Mouse (Mus musculus): Measurements from ENCODE around the gene Fndc3b. TPM values are rescaled to one million over a fixed set of nuclear protein-coding genes. Genes with fewer than 3 reads are reported as not detected.

Fndc3b gene
- total and polyA plus RNA-seq, 3 experiments, result 0.03 to 0.05 (median 0.04) TPM

DNA sequence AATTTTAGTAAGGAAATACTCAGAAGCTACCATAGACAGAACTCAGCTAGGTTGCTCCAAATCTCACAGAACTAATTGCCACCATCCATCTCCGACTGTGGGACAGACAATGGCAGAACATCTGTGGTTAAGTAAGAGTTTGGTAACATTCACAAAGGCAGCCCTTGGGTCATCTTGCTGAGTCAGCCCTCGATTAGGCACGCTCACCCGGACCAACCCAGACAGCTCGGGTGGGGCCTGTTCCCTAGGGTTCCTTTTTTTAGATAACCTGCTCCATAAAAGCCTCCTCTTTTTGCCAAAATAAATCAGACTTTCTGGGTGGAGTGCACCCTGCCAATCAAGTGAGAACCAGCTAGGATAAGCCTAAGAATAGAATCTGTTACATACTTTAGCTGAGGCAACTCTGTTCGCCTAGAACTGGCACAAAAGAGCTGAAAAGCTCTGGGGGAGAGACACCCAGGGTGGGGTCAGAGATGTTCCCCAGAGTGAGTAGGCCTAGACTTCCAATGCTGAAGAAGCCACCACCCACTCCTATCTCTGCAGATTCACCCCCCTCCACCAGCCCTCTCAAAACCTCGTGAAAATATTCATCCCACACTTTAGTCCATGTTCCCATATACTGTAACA lies 54.2 kb downstream of the Fndc3b start:
- no peak overlapping the region for H3K4me3 ChIP-seq (replicated peaks in 1 of 3; ENCODE audit: low read depth in 2 of 3, low read length in 2 of 3, poor library complexity in 1 of 3)
- dilution Hi-C loops (cut with MboI; ENCODE audit: extremely low pct_ligation_motif_present, extremely low pct_unique_long_range_greater_than_20kb, low sequenced_read_pairs), result no loop called here
- no peaks in the 10 kb centered on the region for H3K79me2 ChIP-seq (replicated peaks; ENCODE audit: control insufficient read depth, extremely low read depth, insufficient read depth, poor library complexity, severe bottlenecking)
- TF ChIP-seq UBTF (IDR thresholded peaks at IDR 0.05; ENCODE audit: low read depth, low read length) (no peak), USF2 (conservative IDR thresholded peaks at IDR 0.05; ENCODE audit: low read depth, low read length) (no peak)
- no peaks in the 10 kb centered on the region for H3K4me1 ChIP-seq (ENCODE audit: control insufficient read depth in 1 of 2, insufficient read depth in 2 of 2)
- no peak for DNase-seq (ENCODE audit: extremely low read depth)
- H3K9me3 ChIP-seq (replicated peaks; ENCODE audit: low read length), result no peaks in the 10 kb centered on the region
- H3K4me2 ChIP-seq (ENCODE audit: insufficient read depth, low read depth, poor library complexity, severe bottlenecking), result no peak overlapping the region
- no peaks in the 10 kb centered on the region for H3K36me3 ChIP-seq (replicated peaks in 1 of 2; ENCODE audit: control insufficient read depth in 1 of 2, insufficient read depth in 1 of 2, low read length in 1 of 2)
- H3K27me3 ChIP-seq (replicated peaks), result no peaks in the 10 kb centered on the region
- no peak overlapping the region for H3K9ac ChIP-seq (ENCODE audit: insufficient read depth, low read depth)
- no peak overlapping the region for H3K27ac ChIP-seq (ENCODE audit: insufficient read depth, low read depth)
- in situ Hi-C loops (cut with MboI; ENCODE audit: low pct_ligation_motif_present, low pct_unique_long_range_greater_than_20kb, low sequenced_read_pairs), result no loop called here

DNA sequence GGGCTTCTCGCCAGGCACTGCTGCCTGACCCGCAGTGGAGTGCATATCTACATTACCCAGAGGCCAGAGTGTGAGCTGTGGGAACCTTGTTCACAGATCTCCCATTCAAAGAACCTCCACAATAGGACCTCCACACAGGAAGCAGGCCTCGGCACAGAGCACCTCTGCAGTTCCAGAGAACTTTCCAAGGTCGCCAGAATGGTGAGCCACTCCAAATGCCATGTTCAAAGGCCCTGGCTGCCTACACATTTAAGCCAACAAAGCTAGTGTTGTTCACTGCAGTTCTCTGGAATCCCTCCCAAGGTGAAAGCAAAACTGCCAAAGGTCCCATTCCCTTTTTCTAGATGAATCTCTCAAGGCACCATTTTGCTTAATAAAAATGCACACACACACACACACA lies 55.4 kb downstream of the Fndc3b start:
- no peak for TF ChIP-seq CHD2 (IDR thresholded peaks at IDR 0.05; ENCODE audit: low read length)
- no peak for TF ChIP-seq ZNF384 (IDR thresholded peaks at IDR 0.05; ENCODE audit: low read depth, low read length)
- TF ChIP-seq ETS1 (conservative IDR thresholded peaks at IDR 0.05; ENCODE audit: low read depth, low read length), result no peak
- TF ChIP-seq MXI1 (IDR thresholded peaks at IDR 0.05; ENCODE audit: low read depth, low read length), result no peak
- Histone ChIP-seq H3K4me1 (ENCODE audit: control insufficient read depth in 1 of 2, insufficient read depth in 2 of 2) (no peaks in the 10 kb centered on the region), H3K9ac (ENCODE audit: insufficient read depth, low read depth) (no peak overlapping the region), H3K79me2 (replicated peaks; ENCODE audit: control insufficient read depth, extremely low read depth, insufficient read depth, poor library complexity, severe bottlenecking) (no peaks in the 10 kb centered on the region), H3K4me2 (ENCODE audit: insufficient read depth, low read depth, poor library complexity, severe bottlenecking) (no peak overlapping the region), H3K27ac (ENCODE audit: insufficient read depth, low read depth) (no peak overlapping the region), H3K4me3 (replicated peaks in 1 of 3; ENCODE audit: low read depth in 2 of 3, low read length in 2 of 3, poor library complexity in 1 of 3) (no peak overlapping the region), H3K36me3 (replicated peaks in 1 of 2; ENCODE audit: control insufficient read depth in 1 of 2, insufficient read depth in 1 of 2, low read length in 1 of 2) (no peaks in the 10 kb centered on the region), H3K9me3 (replicated peaks; ENCODE audit: low read length) (no peaks in the 10 kb centered on the region), H3K27me3 (replicated peaks) (no peaks in the 10 kb centered on the region)
- dilution Hi-C loops (cut with MboI; ENCODE audit: extremely low pct_ligation_motif_present, extremely low pct_unique_long_range_greater_than_20kb, low sequenced_read_pairs) (no loop called here), in situ Hi-C loops (cut with MboI; ENCODE audit: low pct_ligation_motif_present, low pct_unique_long_range_greater_than_20kb, low sequenced_read_pairs) (no loop called here)
- no peak for DNase-seq (ENCODE audit: extremely low read depth)

DNA sequence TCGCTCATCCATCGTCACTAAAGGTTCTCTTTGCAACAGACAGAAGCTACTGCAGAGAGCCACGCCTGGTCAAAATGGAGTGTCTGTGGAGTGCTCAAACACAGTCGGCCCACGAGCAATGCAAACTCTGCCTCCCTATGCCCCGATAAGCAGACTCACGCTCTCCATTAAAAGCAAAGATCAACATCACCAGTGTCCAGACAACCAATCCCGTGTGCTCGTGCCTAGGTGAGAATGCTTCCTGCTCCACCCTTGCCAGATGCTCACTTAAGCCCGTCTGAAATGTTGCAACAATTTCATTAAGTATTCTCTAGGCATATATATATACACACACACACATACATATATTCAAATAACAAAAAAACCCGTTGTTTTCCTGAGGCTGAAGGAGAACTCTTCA lies 56.1 kb downstream of the Fndc3b start:
- dilution Hi-C loops (cut with MboI; ENCODE audit: extremely low pct_ligation_motif_present, extremely low pct_unique_long_range_greater_than_20kb, low sequenced_read_pairs) (no loop called here), in situ Hi-C loops (cut with MboI; ENCODE audit: low pct_ligation_motif_present, low pct_unique_long_range_greater_than_20kb, low sequenced_read_pairs) (no loop called here)
- Histone ChIP-seq H3K27me3 (replicated peaks) (no peaks in the 10 kb centered on the region), H3K4me3 (replicated peaks in 1 of 3; ENCODE audit: low read depth in 2 of 3, low read length in 2 of 3, poor library complexity in 1 of 3) (no peak overlapping the region), H3K4me1 (ENCODE audit: control insufficient read depth in 1 of 2, insufficient read depth in 2 of 2) (no peaks in the 10 kb centered on the region), H3K9ac (ENCODE audit: insufficient read depth, low read depth) (no peak overlapping the region), H3K27ac (ENCODE audit: insufficient read depth, low read depth) (no peak overlapping the region), H3K9me3 (replicated peaks; ENCODE audit: low read length) (no peaks in the 10 kb centered on the region), H3K79me2 (replicated peaks; ENCODE audit: control insufficient read depth, extremely low read depth, insufficient read depth, poor library complexity, severe bottlenecking) (no peaks in the 10 kb centered on the region), H3K36me3 (replicated peaks in 1 of 2; ENCODE audit: control insufficient read depth in 1 of 2, insufficient read depth in 1 of 2, low read length in 1 of 2) (no peaks in the 10 kb centered on the region), H3K4me2 (ENCODE audit: insufficient read depth, low read depth, poor library complexity, severe bottlenecking) (no peak overlapping the region)
- no peak for TF ChIP-seq TBP (conservative IDR thresholded peaks at IDR 0.05; ENCODE audit: low read depth, low read length)
- no peak for TF ChIP-seq GABPA (IDR thresholded peaks at IDR 0.05; ENCODE audit: insufficient replicate concordance, low read depth, low read length)
- no peak for TF ChIP-seq SMC3 (IDR thresholded peaks at IDR 0.05; ENCODE audit: low read depth, low read length)
- DNase-seq (ENCODE audit: extremely low read depth), result no peak
